Mouse (Mus musculus) C2C12 (cell line): ENCODE results near the gene C77080.

Source experiments
- CEBPB ChIP-seq: IDR thresholded peaks from one replicate; pipeline ENCODE4 v1.6.1; 2011; ENCODE audit warnings: low read depth, mild to moderate bottlenecking, control low read depth, moderate library complexity
- CTCF ChIP-seq: IDR thresholded peaks from one replicate; pipeline ENCODE4 v1.5.1; 2011; ENCODE audit not compliant: control insufficient read depth, insufficient read depth, insufficient read length
- FOSL1 ChIP-seq: IDR thresholded peaks from one replicate; pipeline ENCODE4 v1.8.0; 2011; ENCODE audit warnings: mild to moderate bottlenecking, low read length; ENCODE audit not compliant: poor library complexity, insufficient read depth, severe bottlenecking
- MAX ChIP-seq: IDR thresholded peaks from one replicate; pipeline ENCODE4 v1.6.1; 2011; ENCODE audit warnings: mild to moderate bottlenecking, control low read depth
- MYOD1 ChIP-seq: IDR thresholded peaks from one replicate; pipeline ENCODE4 v1.6.1; 2011; ENCODE audit warnings: low read depth; ENCODE audit not compliant: control insufficient read depth, insufficient read length
- MYOG ChIP-seq: IDR thresholded peaks from one replicate; pipeline ENCODE4 v1.6.1; 2011; ENCODE audit not compliant: control insufficient read depth, insufficient read length; ENCODE audit errors: extremely low read depth
- USF1 ChIP-seq: IDR thresholded peaks from one replicate; pipeline ENCODE4 v1.6.1; 2011; ENCODE audit warnings: low read depth, mild to moderate bottlenecking, control low read depth, moderate library complexity

GRCm38 (mm10) chr4:129295188-129295587, 34.0 kb upstream of the C77080 start:
- TF ChIP-seq CTCF (no peak), MAX (no peak), MYOD1 (no peak), USF1 (no peak), CEBPB (no peak), FOSL1 (no peak), MYOG (no peak)
